Mouse (Mus musculus) C2C12 (cell line): ENCODE measurements at regions not wholly inside any gene's neighbourhood (a gene's known extent, or its start where the extent isn't known, plus 50 kb on each side); places are given as distances from the start of the nearest gene placed in this dataset.

Experiments
- CTCF ChIP-seq: IDR thresholded peaks from one replicate; pipeline ENCODE4 v1.5.1; 2011; ENCODE audit not compliant: control insufficient read depth, insufficient read depth, insufficient read length
- MAX ChIP-seq: IDR thresholded peaks from one replicate; pipeline ENCODE4 v1.6.1; 2011; ENCODE audit warnings: mild to moderate bottlenecking, control low read depth
- MYOG ChIP-seq: IDR thresholded peaks from one replicate; pipeline ENCODE4 v1.6.1; 2011; ENCODE audit not compliant: control insufficient read depth, insufficient read length; ENCODE audit errors: extremely low read depth

DNA sequence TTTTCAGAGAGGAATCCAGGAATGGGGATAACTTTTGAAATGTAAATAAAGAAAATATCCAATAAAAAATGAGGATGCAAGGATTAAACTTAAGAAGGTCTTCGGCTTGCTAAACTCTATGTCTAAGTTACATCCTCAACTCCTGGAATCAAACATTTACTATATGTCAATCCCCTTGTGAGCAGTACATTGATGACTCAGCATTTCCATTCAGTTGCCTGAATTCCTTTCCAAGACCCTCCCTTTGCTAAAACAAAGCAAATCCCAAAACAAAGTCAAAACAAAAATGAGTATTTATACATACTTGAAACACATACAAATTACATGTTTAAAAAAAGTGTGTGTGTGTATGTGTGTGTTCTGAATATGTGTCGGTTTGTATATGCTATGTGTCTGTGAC lies 753.9 kb upstream of the Lrrc4c start:
- TF ChIP-seq CTCF (no peak), MAX (no peak), MYOG (no peak)
